Mouse (Mus musculus) adipocyte (in vitro differentiated cells): Measurements from ENCODE around the gene Olfr67.
"Not testable (repeated sequence)": the region's sequence is repeated elsewhere in the genome, so short reads cannot be mapped to it uniquely, and the experiment has no call there.

Experiments
- DNase-seq: peaks from one replicate; pipeline ENCODE4 v3.0.0-alpha.2; 2016; ENCODE audit warnings: low spot score

The Olfr67 gene

DNA sequence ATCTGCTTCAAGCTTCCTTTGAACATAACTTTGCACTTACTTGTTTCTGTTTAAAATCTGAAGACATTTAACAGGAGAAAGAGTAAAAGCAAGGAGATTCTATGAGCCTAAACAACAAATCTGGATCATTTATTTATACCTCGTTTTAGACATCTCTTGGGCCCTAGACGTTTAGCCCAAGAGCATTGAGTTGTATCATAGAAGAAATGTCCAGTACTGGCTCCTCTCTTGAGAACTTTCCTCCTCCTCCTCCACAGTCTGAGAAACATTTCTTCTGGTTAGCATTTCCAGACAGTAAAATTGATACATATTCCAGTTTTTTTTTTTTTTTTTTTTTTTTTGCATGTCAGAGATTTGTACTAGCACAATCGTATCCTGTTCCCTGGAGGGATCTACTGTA, at the start of gene Olfr67:
Gene Olfr67, minus strand, starts transcription at position 101 of the 400 bp plus-strand sequence.
- DNase-seq: no peak

GRCm38 (mm10) chr7:103840268-103840667, 48.6 kb upstream of the Olfr67 start, which contains the start of gene Hbb-bh2:
TSS of gene Hbb-bh2 (minus strand) at chr7:103840520.
- DNase-seq: no peak

DNA sequence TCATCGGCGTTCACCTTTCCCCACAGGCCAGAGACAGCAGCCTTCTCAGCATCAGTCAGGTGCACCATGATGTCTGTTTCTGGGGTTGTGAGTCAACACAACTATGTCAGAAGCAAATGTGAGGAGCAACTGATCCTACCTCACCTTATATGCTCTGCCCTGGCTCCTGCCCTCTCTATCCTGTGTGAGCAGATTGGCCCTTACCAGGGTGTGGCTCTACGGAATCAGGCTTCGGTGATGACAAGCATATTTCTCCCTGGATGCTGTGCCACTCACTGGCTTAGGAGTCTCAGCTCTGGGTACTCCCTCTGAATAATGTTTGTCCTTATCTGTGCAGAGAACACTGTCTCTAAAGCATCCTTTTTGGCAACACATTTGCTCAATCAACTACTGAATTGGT, 36.2 kb upstream of the Olfr67 start, which contains the start of gene Hbb-bs:
Gene Hbb-bs, minus strand, starts transcription at position 289 of the 400 bp plus-strand sequence.
- DNase-seq: no peak

GRCm38 (mm10) chr7:103827139-103827538, 35.5 kb upstream of the Olfr67 start:
- DNase-seq: not testable (repeated sequence)

GRCm38 (mm10) chr7:103826255-103826887, 34.8 kb upstream of the Olfr67 start:
- no peak for DNase-seq

GRCm38 (mm10) chr7:103825536-103826254, 34.1 kb upstream of the Olfr67 start:
- DNase-seq: no peak

GRCm38 (mm10) chr7:103824597-103824996, 33.0 kb upstream of the Olfr67 start:
- DNase-seq: no peak

GRCm38 (mm10) chr7:103815085-103815484, 23.5 kb upstream of the Olfr67 start:
- not testable (repeated sequence) for DNase-seq

GRCm38 (mm10) chr7:103813766-103814165, 22.1 kb upstream of the Olfr67 start, which contains the start of gene Hbb-bt:
TSS of gene Hbb-bt (minus strand) at chr7:103813996.
- DNase-seq: no peak

DNA sequence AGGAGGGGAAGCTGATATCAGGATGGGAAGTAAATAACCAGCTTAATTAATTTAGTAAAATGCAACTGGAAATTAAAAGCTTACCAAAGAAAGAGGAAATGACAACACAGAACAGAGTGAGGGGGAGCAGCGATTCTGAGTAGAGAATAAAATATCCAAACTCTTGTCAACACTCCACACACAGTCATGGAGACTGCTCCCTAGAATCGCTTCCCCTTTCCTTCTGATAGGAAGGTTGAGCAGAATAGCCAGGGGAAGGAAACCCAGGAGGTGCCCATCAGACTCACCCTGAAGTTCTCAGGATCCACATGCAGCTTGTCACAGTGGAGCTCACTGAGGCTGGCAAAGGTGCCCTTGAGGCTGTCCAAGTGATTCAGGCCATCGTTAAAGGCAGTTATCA, 21.5 kb upstream of the Olfr67 start:
- DNase-seq: not testable (repeated sequence)

DNA sequence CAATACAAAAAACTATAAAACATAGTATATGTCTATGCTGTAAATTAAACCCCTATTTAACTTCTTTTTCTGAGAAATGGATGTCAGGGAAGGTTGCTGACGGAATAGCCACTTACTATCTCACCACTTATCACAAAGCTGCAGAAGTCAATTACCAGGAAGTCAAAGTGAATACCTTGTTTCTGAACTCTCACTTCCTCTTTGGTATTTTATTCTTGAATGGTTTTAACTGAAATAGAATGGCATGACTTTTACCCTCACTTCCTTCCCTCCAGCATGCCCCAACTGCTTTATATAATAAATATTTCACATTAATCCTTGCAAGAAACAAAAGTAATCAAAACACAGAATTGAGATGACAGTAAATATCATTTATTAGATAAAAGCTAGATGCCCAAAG, 20.6 kb upstream of the Olfr67 start:
- DNase-seq: no peak

DNA sequence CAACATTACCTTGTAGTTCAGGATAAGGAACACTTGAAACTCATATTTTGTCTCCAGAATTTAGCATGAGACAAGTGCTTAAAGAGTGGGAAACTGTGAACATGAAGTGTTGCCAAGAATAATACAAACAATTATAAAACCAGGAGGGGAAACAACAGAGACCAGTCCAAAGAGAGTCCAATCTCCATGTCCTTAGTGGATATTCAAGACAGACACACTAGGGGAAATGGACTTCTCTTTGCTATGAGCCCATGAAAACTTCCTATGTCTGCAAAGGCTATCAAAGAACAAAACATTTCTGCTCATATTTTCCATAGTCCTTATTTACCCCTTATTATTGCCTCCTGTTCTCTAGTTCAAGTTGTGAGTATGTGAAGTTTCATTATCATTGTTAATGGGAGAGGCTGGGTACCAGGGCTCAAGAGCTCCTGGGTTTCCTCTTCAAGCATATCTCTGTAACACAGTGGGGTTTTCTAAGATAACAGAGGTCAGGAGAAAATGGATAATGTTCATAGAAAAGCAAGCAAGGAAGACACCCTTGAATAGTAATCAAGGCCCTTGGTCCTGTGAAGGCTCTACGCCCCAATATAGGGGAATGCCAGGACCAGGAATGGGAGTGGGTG, 19.7 kb upstream of the Olfr67 start:
- DNase-seq: no peak

DNA sequence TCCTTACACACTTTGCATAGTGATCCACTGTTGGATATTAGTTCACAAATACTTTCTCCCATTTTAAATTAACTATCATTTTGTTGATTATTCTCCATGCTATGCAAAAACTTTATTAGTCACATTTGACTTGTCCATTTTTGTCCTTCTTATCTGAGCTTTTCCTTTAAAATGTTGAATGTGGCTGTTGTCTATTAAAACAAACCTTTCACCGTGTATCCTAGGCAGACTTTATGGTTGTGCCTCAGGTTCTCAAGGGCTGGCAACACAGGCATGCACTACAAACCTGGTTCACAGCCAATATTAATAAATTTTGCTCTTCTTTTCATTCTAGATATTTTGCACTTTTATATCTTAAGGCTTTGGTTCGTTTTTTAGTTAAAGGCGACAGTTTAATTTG, 19.1 kb upstream of the Olfr67 start:
- no peak for DNase-seq

- DNase-seq: no peak
Observed at GRCm38 (mm10) chr7:103810296-103810695, 18.7 kb upstream of the Olfr67 start.

GRCm38 (mm10) chr7:103809801-103810155, 18.2 kb upstream of the Olfr67 start:
- DNase-seq: no peak

- DNase-seq: no peak
Observed at GRCm38 (mm10) chr7:103808971-103809800, 17.6 kb upstream of the Olfr67 start.

DNA sequence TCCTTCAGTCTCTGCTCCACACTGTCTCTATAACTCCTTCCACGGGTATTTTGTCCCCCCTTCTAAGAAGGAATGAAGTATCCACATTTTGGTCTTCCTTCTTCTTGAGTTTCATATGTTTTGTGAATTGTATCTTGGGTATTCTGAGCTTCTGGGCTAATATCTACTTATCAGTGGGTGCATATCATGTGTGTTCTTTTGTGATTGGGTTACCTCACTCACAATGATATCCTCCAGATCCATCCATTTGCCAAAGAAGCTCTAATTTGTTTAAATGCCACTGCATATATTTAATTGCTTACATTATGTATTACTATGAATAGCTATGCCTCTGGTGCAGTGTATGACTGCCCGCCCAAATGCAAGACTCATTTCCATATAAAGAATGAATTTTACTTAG, 16.5 kb upstream of the Olfr67 start:
- DNase-seq: not testable (repeated sequence)

- DNase-seq: no peak
Observed at GRCm38 (mm10) chr7:103806856-103807255, 15.2 kb upstream of the Olfr67 start.

DNA sequence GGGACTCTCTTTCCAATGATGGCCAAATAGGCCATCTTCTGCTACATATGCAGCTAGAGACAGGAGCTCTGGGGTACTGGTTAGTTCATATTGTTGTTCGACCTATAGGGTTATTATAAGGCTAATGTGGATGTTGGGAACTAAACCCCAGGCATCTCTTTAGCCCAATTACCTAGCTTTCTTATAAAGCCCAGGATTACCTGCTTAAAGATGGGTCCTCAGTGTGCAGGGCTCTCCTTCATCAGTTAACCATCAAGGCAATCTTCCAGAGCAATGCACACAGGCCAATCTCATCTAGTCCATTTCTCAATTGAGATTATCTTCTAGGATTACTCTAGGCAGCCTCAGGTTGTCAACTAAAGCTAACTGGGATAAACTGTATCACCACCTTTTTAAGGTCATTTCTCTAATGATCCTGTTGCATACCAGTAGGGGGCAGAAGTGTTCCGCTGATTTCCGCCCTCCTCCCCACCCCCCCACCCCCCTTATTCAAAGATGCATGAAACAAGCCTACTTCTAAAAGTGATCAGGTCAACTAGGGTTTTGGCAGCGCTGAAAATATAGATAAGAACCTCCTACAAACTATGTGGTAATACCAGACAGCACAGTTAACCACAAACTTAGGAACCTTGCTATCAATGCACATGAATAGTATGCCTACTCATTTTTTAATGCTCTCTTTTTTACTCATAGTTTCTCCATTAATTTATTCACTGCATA, 1.2 kb upstream of the Olfr67 start:
- DNase-seq: no peak

- DNase-seq: no peak
Observed at GRCm38 (mm10) chr7:103779598-103779997, 12.0 kb downstream of the Olfr67 start, which contains the start of gene Olfr68. TSS of gene Olfr68 (minus strand) at chr7:103779698.

GRCm38 (mm10) chr7:103777652-103778051, 14.0 kb downstream of the Olfr67 start:
- not testable (repeated sequence) for DNase-seq
